Mouse (Mus musculus): Measurements from ENCODE around the gene Dpagt1.

DNA sequence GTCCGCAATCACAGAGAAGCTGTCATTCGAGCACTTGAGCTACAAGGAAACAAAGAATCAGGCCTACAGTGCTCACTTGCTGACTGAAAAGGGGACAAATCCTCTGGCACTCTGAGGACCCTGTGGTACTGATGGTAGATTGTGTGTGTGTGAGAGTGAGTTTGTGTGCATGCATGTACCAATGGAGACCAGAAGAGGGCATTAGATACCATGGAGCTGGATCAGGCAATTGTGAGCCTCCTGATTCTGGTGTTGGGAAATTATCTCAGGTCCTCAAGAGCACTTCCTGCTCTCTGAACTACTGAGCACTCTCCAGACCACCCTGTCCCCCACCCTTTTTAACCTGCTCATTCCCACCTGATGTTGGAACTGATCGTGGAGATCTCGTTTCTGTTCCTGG lies 22.7 kb downstream of the Dpagt1 start:
- TF ChIP-seq GATA1 (IDR thresholded peaks at IDR 0.05; ENCODE audit: low read length) (no peak), TAL1 (IDR thresholded peaks at IDR 0.05; ENCODE audit: low read length) (no peak)

Data from erythroblast, embryonic 14.5 days (primary cell).